Mouse (Mus musculus) retina, postnatal 1 day (tissue): ENCODE results near the gene Fmnl1.
"Not testable (repeated sequence)": the region's sequence is repeated elsewhere in the genome, so short reads cannot be mapped to it uniquely, and the experiment has no call there.

Experiments used
- DNase-seq: peaks from one replicate; pipeline ENCODE4 v3.0.0-alpha.2; 2012

Gene Fmnl1

GRCm38 (mm10) chr11:103192230-103192955, 21.5 kb downstream of the Fmnl1 start:
- no peak for DNase-seq

- peak; percentile 67 for DNase-seq
These were observed 22.3 kb downstream of the Fmnl1 start for GRCm38 (mm10) chr11:103192956-103193824.

- DNase-seq: no peak
These were observed 22.9 kb downstream of the Fmnl1 start for GRCm38 (mm10) chr11:103193825-103194168.

DNA sequence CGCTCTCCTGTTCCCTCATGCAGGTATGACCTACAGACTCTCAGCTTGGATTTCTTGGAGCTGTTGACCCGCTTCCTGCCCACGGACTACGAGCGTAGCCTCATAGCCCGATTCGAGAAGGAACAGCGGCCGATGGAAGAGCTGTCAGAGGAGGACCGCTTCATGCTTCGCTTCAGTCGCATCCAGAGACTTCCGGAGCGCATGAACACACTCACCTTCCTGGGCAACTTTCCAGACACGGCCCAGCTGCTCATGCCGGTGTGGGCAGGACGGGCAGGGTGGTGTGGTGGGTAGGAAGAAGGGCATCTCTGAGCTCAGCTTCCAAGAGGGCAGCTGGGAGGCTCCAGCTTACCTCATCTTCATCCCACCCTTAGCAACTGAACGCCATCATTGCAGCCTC, 24.3 kb downstream of the Fmnl1 start:
- no peak for DNase-seq

DNA sequence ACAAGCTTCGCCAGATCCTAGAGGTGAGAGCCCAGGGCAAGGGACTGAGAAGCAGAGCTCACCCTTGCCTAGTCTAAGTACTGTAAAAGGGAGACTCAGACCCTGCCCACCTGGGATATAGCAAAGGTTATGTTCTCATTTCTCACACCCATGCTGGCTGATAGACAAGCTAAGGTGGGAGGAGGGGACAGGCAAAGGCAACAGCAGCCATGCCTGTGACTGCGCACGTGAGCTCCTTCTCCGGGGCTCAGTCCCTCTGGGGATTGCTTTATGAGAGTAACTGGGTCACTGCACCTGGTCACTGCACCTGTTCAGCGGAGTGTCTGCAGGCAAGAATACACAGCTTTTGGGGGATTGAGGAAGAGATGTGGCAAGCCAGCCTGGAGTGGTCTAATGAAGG, 24.7 kb downstream of the Fmnl1 start:
- no peak for DNase-seq

- no peak for DNase-seq
These were observed 26.4 kb downstream of the Fmnl1 start for GRCm38 (mm10) chr11:103197340-103197739.

DNA sequence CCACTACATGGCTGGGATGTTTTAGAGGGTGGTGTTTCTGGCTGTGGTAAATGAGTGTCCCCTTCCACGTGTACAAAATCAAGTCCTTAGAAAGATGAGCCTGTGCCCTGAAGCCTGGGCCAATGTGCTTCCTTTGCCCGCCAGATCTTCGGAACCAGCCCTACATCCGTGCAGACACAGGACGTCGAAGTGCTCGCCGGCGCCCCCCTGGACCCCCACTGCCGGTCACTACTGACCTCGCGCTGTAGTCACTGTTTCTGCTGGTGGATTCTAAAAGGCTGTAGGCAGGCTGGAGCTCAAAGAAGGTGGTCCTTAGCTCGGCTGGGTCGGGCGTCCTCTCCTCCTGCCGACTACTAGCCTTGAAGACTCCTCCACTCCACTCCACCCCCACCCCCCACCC, 27.4 kb downstream of the Fmnl1 start:
- DNase-seq: no peak

DNA sequence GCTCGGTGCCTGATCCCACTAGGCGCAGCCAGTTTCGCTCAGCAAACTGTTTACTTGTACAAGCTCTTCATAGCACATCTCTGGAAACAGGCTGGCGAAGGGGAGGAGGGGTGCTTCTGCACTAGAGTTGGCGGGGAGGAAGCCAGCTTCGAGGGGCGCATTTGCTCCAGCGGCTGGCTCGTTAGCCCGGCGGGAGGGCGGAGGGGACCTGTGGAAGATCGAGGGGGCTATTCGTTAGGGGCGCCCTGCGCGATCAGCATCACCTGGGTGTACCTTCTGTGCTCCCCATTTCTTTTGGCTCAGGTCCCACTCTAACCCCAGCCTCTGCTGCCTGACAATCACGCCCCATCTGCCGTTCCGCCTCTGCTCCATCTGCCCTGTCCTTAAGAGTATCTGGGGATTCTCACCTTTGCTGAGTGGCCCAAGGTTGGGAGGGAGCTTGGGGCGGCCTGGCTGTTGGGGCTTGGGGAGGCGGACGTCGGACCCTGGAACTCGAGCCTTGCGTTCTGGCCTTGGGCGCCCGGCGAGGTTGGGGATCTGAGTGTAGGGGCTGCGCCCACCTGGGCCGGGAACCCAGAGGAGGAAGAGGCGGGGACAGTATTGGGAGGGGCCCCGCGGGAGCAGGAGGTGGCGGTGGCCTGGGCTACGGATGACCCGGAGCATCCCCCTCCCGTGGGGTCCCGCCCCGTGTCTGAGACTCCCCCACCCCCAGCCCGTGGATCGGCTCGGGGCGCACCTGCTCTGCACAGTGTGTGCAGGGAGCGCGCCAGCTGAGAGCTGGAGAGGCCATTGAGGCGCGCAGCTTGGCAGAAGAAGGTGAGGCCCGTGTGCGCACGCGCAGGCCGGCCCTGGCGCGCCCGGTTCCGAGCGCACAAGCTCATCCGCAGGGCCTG, 28.2 kb downstream of the Fmnl1 start:
- peak; percentile 62 for DNase-seq

- peak; percentile 76 for DNase-seq
These were observed 30.8 kb downstream of the Fmnl1 start for GRCm38 (mm10) chr11:103201664-103202063.

DNA sequence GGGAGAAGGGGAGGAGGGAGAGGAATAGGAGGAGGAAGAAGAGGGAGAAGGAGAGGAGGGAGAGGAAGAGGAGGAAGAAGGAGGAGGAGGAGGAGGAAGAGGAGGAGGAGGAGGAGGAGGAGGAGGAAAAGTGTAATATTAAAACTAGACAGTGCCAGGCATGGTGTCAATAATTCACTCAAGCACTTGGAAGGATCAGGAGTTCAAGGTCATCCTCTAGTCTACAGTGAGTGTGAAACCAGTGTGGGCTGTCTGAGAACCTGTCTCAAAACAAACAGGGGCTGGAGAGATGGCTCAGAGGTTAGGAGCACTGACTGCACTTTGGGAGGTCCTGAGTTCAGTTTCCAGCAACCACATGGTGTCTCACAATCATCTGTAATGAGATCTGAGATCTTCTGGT, 31.5 kb downstream of the Fmnl1 start:
- DNase-seq: no peak

DNA sequence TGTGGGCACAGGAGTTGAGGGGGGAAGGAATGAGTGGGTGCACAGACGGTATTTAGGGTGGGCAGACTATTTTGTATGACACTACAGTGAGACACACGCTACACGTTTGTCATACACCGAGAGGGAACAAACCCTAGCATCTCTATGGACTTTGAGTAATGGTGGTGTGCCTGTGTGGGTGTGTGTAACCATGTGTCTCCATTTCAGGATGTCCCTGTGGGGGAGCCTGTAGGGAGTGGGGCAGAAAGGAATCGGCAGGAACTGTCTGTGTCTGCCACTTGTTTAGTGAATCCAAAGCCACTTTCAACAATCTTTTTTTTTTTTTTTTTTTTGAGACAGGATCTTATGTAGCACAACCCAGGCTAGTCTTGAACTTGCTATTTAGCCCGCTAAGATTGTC, 35.3 kb downstream of the Fmnl1 start:
- DNase-seq: no peak

- no peak for DNase-seq
These were observed 37.6 kb downstream of the Fmnl1 start, which contains the start of gene 1700023F06Rik for GRCm38 (mm10) chr11:103208458-103208857. 1700023F06Rik (minus strand) TSS chr11:103208558.

- no peak for DNase-seq
These were observed 39.4 kb downstream of the Fmnl1 start for GRCm38 (mm10) chr11:103210291-103210690.

DNA sequence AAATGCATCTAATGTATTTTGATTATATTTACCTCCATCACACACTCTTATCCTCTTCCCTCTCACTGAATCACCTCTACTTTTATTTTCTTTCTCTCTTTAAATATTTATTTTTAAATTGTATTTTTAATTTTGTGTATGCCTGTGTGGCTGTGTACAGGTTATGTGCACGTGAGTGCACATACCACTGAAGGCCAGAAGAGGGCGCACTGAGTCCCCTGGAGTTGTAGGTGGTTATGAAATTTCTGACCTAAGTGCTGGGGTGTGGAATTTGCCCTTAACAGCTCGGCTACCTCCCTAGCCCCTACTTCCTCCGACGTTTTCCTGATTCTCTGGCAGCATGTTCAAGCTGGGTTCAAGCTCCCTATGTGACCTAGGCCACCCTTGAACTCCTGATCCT, 42.8 kb downstream of the Fmnl1 start:
- no peak for DNase-seq

GRCm38 (mm10) chr11:103215355-103215754, 44.4 kb downstream of the Fmnl1 start:
- DNase-seq: no peak

GRCm38 (mm10) chr11:103217790-103218516, 47.0 kb downstream of the Fmnl1 start, which contains the start of gene Spata32:
Spata32 (minus strand) TSS chr11:103218432.
- DNase-seq: peak; percentile 76

DNA sequence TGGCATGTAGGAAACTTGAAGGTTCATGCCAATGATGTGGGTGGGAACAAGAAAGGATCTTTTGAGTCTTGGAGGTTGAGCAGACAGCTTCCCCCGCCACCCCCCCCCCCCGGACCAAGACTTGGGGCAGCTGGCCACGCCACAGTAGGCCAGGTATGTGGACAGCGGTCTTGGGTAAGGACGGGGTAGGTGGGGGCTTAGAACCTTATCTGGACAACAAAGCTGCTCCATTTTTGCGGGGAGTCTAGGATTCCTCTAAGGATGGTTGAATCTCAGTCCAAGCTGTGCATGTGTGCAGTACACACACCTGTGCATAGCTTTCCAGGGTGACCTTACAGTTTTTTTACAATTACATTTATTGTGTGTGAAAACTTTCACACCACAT, 47.6 kb downstream of the Fmnl1 start:
- no peak for DNase-seq

GRCm38 (mm10) chr11:103219259-103219658, 48.4 kb downstream of the Fmnl1 start:
- DNase-seq: no peak

- no peak for DNase-seq
These were observed 49.1 kb downstream of the Fmnl1 start for GRCm38 (mm10) chr11:103219995-103220394.

DNA sequence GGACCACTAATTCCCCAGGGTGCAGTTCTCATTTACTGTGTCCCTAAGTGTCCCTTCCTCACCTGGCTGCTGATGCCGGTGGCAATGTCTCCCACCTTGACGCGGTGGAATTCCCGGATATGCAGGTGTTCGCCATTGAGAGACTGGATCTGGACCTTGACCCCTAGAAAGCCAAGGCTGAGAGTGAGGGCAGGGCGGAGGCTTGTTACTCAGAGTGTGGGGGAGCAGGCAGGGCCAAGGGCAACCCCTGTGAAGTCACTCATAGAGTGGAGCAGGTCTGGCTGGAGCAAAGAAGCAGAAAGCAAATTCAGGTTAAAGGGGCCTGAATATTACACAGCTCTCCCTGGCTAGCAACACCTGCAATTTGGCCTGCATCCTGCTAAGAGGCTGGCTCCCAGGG, 50.5 kb downstream of the Fmnl1 start:
- DNase-seq: no peak

GRCm38 (mm10) chr11:103222718-103223117, 51.8 kb downstream of the Fmnl1 start:
- not testable (repeated sequence) for DNase-seq

DNA sequence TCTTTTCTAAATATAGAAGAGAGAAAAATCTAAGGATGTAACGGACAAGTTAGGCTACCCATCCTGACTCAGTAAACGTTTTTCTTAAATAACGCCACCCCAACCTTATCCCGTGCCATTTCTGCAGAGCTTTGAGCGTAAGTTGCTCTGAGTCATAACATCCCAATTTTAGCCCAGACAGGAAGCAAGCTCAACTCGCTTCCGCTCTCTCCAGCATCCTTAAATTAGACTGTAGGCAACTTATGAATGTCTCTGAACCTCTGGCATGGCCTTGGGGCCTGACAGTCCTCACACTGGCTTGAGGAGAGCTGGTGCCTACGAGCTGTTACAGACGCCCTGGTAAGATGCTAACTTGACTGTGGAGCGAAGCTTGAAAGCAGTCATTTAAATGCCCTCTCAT, 52.5 kb downstream of the Fmnl1 start:
- no peak for DNase-seq
